Mouse (Mus musculus) MEL (cell line): ENCODE data around the gene Bicdl1. TPM values are rescaled to one million over a fixed set of nuclear protein-coding genes. Genes with fewer than 3 reads are reported as not detected.
A peak's percentile ranks its signal among the peaks of the same experiment; 100 is the strongest.

Experiments used
- DNase-seq: peaks from one replicate; pipeline ENCODE4 v3.0.0; 2011; ENCODE audit warnings: low read depth, low spot score
- H3K27ac ChIP-seq: 2 replicates; pipeline ENCODE4 v1.5.1; 2012; ENCODE audit warnings: low read depth, mild to moderate bottlenecking, control low read depth, low read length, moderate library complexity; ENCODE audit not compliant: control insufficient read depth
- H3K27me3 ChIP-seq, 2 experiments: fragments of 150-350 bp in 1 of 2; sonication (generic) in 1 of 2; 2 replicates each; pipeline ENCODE4 v1.6.1; 2012; ENCODE audit warnings: low read length in 2 of 2, mild to moderate bottlenecking in 2 of 2, improper control_type of control experiment in 1 of 2, moderate library complexity in 1 of 2; ENCODE audit not compliant: insufficient read depth in 2 of 2, control insufficient read depth in 1 of 2
- H3K36me3 ChIP-seq, 2 experiments: 2 replicates each; pipeline ENCODE4 v1.6.1; 2012 to 2014; ENCODE audit warnings: low read length in 2 of 2, improper control_type of control experiment in 1 of 2, inconsistent platforms in 1 of 2, mild to moderate bottlenecking in 1 of 2; ENCODE audit not compliant: insufficient read depth in 2 of 2, control insufficient read depth in 1 of 2
- H3K4me1 ChIP-seq, 2 experiments: fragments of 150-350 bp in 1 of 2; sonication (generic) in 1 of 2; 2 replicates each; pipeline ENCODE4 v1.6.1; 2012; ENCODE audit warnings: low read length in 2 of 2, improper control_type of control experiment in 1 of 2, mild to moderate bottlenecking in 1 of 2; ENCODE audit not compliant: insufficient read depth in 2 of 2, control insufficient read depth in 1 of 2
- H3K4me3 ChIP-seq, 2 experiments: fragments of 150-350 bp in 1 of 2; sonication (generic) in 1 of 2; 2 replicates each; pipeline ENCODE4 v1.5.1; 2012; ENCODE audit warnings: low read depth in 2 of 2, low read length in 2 of 2, mild to moderate bottlenecking in 2 of 2, moderate library complexity in 2 of 2, control low read depth in 1 of 2, improper control_type of control experiment in 1 of 2; ENCODE audit not compliant: control insufficient read depth in 1 of 2, insufficient read depth in 1 of 2
- H3K79me2 ChIP-seq: 2 replicates; pipeline ENCODE4 v1.6.1; 2012; ENCODE audit warnings: mild to moderate bottlenecking, low read length, moderate library complexity; ENCODE audit not compliant: control insufficient read depth, poor library complexity, insufficient read depth
- H3K9ac ChIP-seq: 2 replicates; pipeline ENCODE4 v1.6.1; 2012; ENCODE audit warnings: low read depth, mild to moderate bottlenecking, control low read depth, low read length, moderate library complexity; ENCODE audit not compliant: control insufficient read depth, poor library complexity, severe bottlenecking
- H3K9me3 ChIP-seq: fragments of 150-350 bp; sonication (generic); replicated peaks from 2 replicates; pipeline ENCODE4 v1.6.1; 2012; ENCODE audit warnings: mild to moderate bottlenecking, low read length, improper control_type of control experiment, moderate library complexity; ENCODE audit not compliant: insufficient read depth
- BHLHE40 ChIP-seq: IDR thresholded peaks from 2 replicates; pipeline ENCODE4 v1.6.1; 2012; ENCODE audit warnings: low read depth, mild to moderate bottlenecking, inconsistent platforms, low read length, improper control_type of control experiment, borderline replicate concordance
- CTCF ChIP-seq, 3 experiments: IDR thresholded peaks in 2 of 3; conservative IDR thresholded peaks in 1 of 3; 2 replicates each; pipeline ENCODE4 v1.5.1; 2011 to 2012; ENCODE audit warnings: low read length in 3 of 3, low read depth in 2 of 3, mild to moderate bottlenecking in 2 of 3, improper control_type of control experiment in 1 of 3, inconsistent platforms in 1 of 3, mixed read lengths in 1 of 3, moderate library complexity in 1 of 3; ENCODE audit not compliant: control insufficient read depth in 1 of 3, insufficient read depth in 1 of 3, poor library complexity in 1 of 3, severe bottlenecking in 1 of 3
- E2F4 ChIP-seq: IDR thresholded peaks from 2 replicates; pipeline ENCODE4 v1.6.1; 2011; ENCODE audit warnings: low read depth, low read length, improper control_type of control experiment, borderline replicate concordance
- ETS1 ChIP-seq: IDR thresholded peaks from 2 replicates; pipeline ENCODE4 v1.6.1; 2012; ENCODE audit warnings: low read depth, mild to moderate bottlenecking, inconsistent platforms, low read length, improper control_type of control experiment, moderate library complexity
- GATA1 ChIP-seq: IDR thresholded peaks from 2 replicates; pipeline ENCODE4 v1.6.1; 2011; ENCODE audit warnings: low read depth, low read length, improper control_type of control experiment
- MAX ChIP-seq: IDR thresholded peaks from 2 replicates; pipeline ENCODE4 v1.6.1; 2011; ENCODE audit warnings: low read length, improper control_type of control experiment
- MEF2A ChIP-seq: IDR thresholded peaks from 2 replicates; pipeline ENCODE4 v1.6.1; 2014; ENCODE audit warnings: low read depth, mild to moderate bottlenecking, inconsistent platforms, low read length, improper control_type of control experiment; ENCODE audit not compliant: poor library complexity, insufficient replicate concordance, severe bottlenecking; ENCODE audit errors: extremely low read depth
- NELFE ChIP-seq: IDR thresholded peaks from 2 replicates; pipeline ENCODE4 v1.6.1; 2011; ENCODE audit warnings: low read depth, low read length, improper control_type of control experiment
- NRF1 ChIP-seq: IDR thresholded peaks from 2 replicates; pipeline ENCODE4 v1.6.1; 2014; ENCODE audit warnings: low read depth, mild to moderate bottlenecking, inconsistent platforms, low read length, improper control_type of control experiment, moderate library complexity; ENCODE audit not compliant: poor library complexity, insufficient read depth, severe bottlenecking
- POLR2A ChIP-seq, 2 experiments: IDR thresholded peaks; 2 replicates each; pipeline ENCODE4 v1.6.1; 2011 to 2012; ENCODE audit warnings: low read length in 2 of 2, mild to moderate bottlenecking in 2 of 2, control low read depth in 1 of 2, improper control_type of control experiment in 1 of 2, low read depth in 1 of 2, moderate library complexity in 1 of 2; ENCODE audit not compliant: control insufficient read depth in 1 of 2, insufficient read depth in 1 of 2, poor library complexity in 1 of 2
- RCOR1 ChIP-seq: IDR thresholded peaks from 2 replicates; pipeline ENCODE4 v1.6.1; 2012; ENCODE audit warnings: low read depth, mild to moderate bottlenecking, inconsistent platforms, low read length, improper control_type of control experiment
- SIN3A ChIP-seq: IDR thresholded peaks from 2 replicates; pipeline ENCODE4 v1.6.1; 2012; ENCODE audit warnings: low read length, improper control_type of control experiment, inconsistent platforms
- SMC3 ChIP-seq: IDR thresholded peaks from 2 replicates; pipeline ENCODE4 v1.6.1; 2011; ENCODE audit warnings: low read depth, low read length, improper control_type of control experiment
- TCF12 ChIP-seq: IDR thresholded peaks from 2 replicates; pipeline ENCODE4 v1.6.1; 2014; ENCODE audit warnings: low read depth, mild to moderate bottlenecking, inconsistent platforms, low read length, improper control_type of control experiment, moderate library complexity
- USF1 ChIP-seq: IDR thresholded peaks from 2 replicates; pipeline ENCODE4 v1.6.1; 2014; ENCODE audit warnings: low read depth, mild to moderate bottlenecking, inconsistent platforms, low read length, improper control_type of control experiment, moderate library complexity
- ZC3H11A ChIP-seq: IDR thresholded peaks from 2 replicates; pipeline ENCODE4 v1.6.1; 2012; ENCODE audit warnings: low read depth, mild to moderate bottlenecking, inconsistent platforms, low read length, improper control_type of control experiment
- ZKSCAN1 ChIP-seq: IDR thresholded peaks from 2 replicates; pipeline ENCODE4 v1.6.1; 2012; ENCODE audit warnings: low read depth, mild to moderate bottlenecking, inconsistent platforms, low read length, improper control_type of control experiment, moderate library complexity
- ZMIZ1 ChIP-seq: IDR thresholded peaks from 2 replicates; pipeline ENCODE4 v1.6.1; 2012; ENCODE audit warnings: low read depth, mild to moderate bottlenecking, inconsistent platforms, low read length, improper control_type of control experiment, moderate library complexity
- polyA plus RNA-seq, 2 experiments: library from polyadenylated mRNA; stranded (reverse) in 1 of 2; unstranded in 1 of 2; fragments of >175 nt in 1 of 2; fragments of >200 nt in 1 of 2; gene quantifications; 2 replicates each; pipeline versions ENCODE4 v1.2.1 to v1.2.4; 2012; ENCODE audit warnings: low replicate concordance in 2 of 2, low read depth in 1 of 2; ENCODE audit not compliant: insufficient read length in 2 of 2, insufficient read depth in 1 of 2, missing spikeins in 1 of 2
- total RNA-seq: library from RNA; depleted of rRNA; stranded (reverse); fragments of 300-350 nt; gene quantifications from 2 replicates; pipeline ENCODE4 v1.2.3, GENCODE M21; 2012

Bicdl1 gene
- total and polyA plus RNA-seq, 3 experiments, result 3.5 to 13.4 TPM; not detected in 1

DNA sequence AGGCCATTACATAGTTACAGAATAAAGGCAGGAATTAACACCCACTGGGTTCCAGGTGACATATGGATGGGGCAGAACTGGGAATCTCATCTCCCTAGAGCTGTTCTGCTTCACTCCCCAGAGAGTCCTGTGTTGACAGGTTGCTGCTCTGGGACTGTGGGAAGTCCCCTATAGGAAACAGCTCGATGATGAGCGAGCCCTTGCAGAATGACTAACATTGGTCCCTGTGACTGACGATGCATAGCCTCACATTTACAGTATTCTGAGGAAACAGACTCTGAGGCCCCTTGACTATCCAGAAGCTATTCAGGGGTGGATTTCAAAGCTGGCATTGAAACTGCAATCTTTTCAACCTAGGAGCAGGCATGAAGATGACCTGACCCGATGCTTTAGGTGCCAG, 101.7 kb downstream of the Bicdl1 start:
- H3K4me3 ChIP-seq, result no peak overlapping the region
- peaks cover 11 to 50% of the 10 kb centered on the region in 2 experiments for H3K4me1 ChIP-seq
- DNase-seq, result no peak
- peaks cover 34% of the 10 kb centered on the region for H3K79me2 ChIP-seq
- H3K27ac ChIP-seq, result no peak overlapping the region
- no peak for TF ChIP-seq ZC3H11A
- TF ChIP-seq SIN3A, result no peak
- TF ChIP-seq ZKSCAN1, result no peak
- TF ChIP-seq E2F4, result no peak
- TF ChIP-seq NELFE, result no peak
- no peak for TF ChIP-seq TCF12
- TF ChIP-seq NRF1, result no peak
- TF ChIP-seq MAX, result no peak
- no peak for TF ChIP-seq CTCF (IDR thresholded peaks at IDR 0.05 in 2 of 3, conservative IDR thresholded peaks at IDR 0.05 in 1 of 3; ENCODE audit: control insufficient read depth in 1 of 3, insufficient read depth in 1 of 3, low read depth in 2 of 3, low read length in 3 of 3, poor library complexity in 1 of 3, severe bottlenecking in 1 of 3)
- TF ChIP-seq USF1, result no peak
- TF ChIP-seq SMC3, result no peak
- TF ChIP-seq ZMIZ1, result no peak
- TF ChIP-seq MEF2A, result no peak
- no peaks in the 10 kb centered on the region for H3K9me3 ChIP-seq
- peaks cover 0 to 37% of the 10 kb centered on the region in 2 experiments; a peak in 2 of 4 replicates for H3K36me3 ChIP-seq
- H3K27me3 ChIP-seq, result no peaks in the 10 kb centered on the region
- H3K9ac ChIP-seq, result no peak overlapping the region

DNA sequence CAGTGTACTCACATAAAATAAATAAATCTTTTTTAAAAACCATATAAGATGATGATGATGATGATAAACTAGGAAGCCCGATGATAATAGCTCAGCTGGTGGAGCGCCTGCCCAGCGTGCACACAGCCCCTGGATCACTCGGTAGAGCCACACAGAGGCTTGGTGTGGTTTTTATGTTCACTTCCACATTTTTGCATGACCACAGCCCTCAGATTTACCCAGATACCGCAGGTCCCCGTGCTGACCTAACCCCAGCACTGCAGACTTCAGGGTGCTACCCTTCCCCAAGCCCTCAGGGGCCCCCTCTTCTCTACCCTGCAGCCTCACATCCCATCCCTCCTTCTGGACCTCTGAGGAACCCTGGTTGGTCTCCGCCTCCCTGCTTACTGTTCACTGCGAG, 103.3 kb downstream of the Bicdl1 start:
- peak; percentile 49 for DNase-seq
- H3K79me2 ChIP-seq, result peaks cover 19% of the 10 kb centered on the region
- H3K4me1 ChIP-seq, result peaks cover 14 to 44% of the 10 kb centered on the region in 2 experiments
- no peak overlapping the region for H3K4me3 ChIP-seq
- no peaks in the 10 kb centered on the region for H3K9me3 ChIP-seq
- no peak overlapping the region for H3K27ac ChIP-seq
- no peak overlapping the region for H3K9ac ChIP-seq
- H3K27me3 ChIP-seq, result no peaks in the 10 kb centered on the region
- TF ChIP-seq POLR2A (IDR thresholded peaks at IDR 0.05; ENCODE audit: control insufficient read depth in 1 of 2, insufficient read depth in 1 of 2, low read depth in 1 of 2, low read length in 2 of 2, poor library complexity in 1 of 2) (no peak), SIN3A (peak; percentile 44), BHLHE40 (peak; percentile 67; the same call in 1 of the 2 replicates), RCOR1 (peak; percentile 67), ZC3H11A (no peak), ETS1 (0 out of 2 replicates have a peak, but pooled peaks have one; percentile 19), MAX (0 out of 2 replicates have a peak, but pooled peaks have one; percentile 38), GATA1 (0 out of 2 replicates have a peak, but pooled peaks have one; percentile 13)
- H3K36me3 ChIP-seq, result peaks cover 0 to 34% of the 10 kb centered on the region in 2 experiments; a peak in 2 of 4 replicates
